Mouse (Mus musculus) neural tube, embryonic 11.5 days (tissue): ENCODE measurements around the gene Tex13b. TPM values are rescaled to one million over a fixed set of nuclear protein-coding genes. Genes with fewer than 3 reads are reported as not detected.

Experiments
- ATAC-seq: fragments of 200-750 bp; cut with Nextera tagmentation; 2 replicates; pipeline ENCODE4 v1.8.0; 2017; ENCODE audit warnings: moderate number of reproducible peaks, mild to moderate bottlenecking, moderate TSS enrichment, moderate library complexity; ENCODE audit not compliant: insufficient read depth, low FRiP score, low TSS enrichment
- DNase-seq: peaks from one replicate; pipeline ENCODE4 v3.0.0-alpha.2; 2015; ENCODE audit warnings: low spot score
- H3K27ac ChIP-seq: fragments of 300-500 bp; sonication (generic); 2 replicates; pipeline ENCODE4 v1.5.1; 2014; ENCODE audit warnings: low read depth, mild to moderate bottlenecking, low read length
- H3K27me3 ChIP-seq: fragments of 300-500 bp; sonication (generic); 2 replicates; pipeline ENCODE4 v1.6.1; 2014; ENCODE audit warnings: mild to moderate bottlenecking, low read length, mixed read lengths; ENCODE audit not compliant: control insufficient read depth, insufficient read depth
- H3K36me3 ChIP-seq: fragments of 300-500 bp; sonication (generic); 2 replicates; pipeline ENCODE4 v1.6.1; 2014; ENCODE audit warnings: mild to moderate bottlenecking, low read length, moderate library complexity, mixed read lengths; ENCODE audit not compliant: control insufficient read depth, insufficient read depth
- H3K4me1 ChIP-seq: fragments of 300-500 bp; sonication (generic); 2 replicates; pipeline ENCODE4 v1.6.1; 2014; ENCODE audit warnings: low read length, mixed read lengths; ENCODE audit not compliant: control insufficient read depth, insufficient read depth
- H3K4me2 ChIP-seq: fragments of 300-500 bp; sonication (generic); 2 replicates; pipeline ENCODE4 v1.6.1; 2014; ENCODE audit warnings: low read depth, mild to moderate bottlenecking, moderate library complexity
- H3K4me3 ChIP-seq: fragments of 300-500 bp; sonication (generic); 2 replicates; pipeline ENCODE4 v1.5.1; 2014; ENCODE audit warnings: low read depth, low read length
- H3K9ac ChIP-seq: fragments of 300-500 bp; sonication (generic); 2 replicates; pipeline ENCODE4 v1.6.1; 2014; ENCODE audit warnings: mild to moderate bottlenecking, low read length
- H3K9me3 ChIP-seq: fragments of 300-500 bp; sonication (generic); 2 replicates; pipeline ENCODE4 v1.6.1; 2016; ENCODE audit warnings: low read length; ENCODE audit not compliant: control insufficient read depth
- WGBS: fragments of 180-500 bp; shearing (Covaris S2); extraction: QIAGEN DNeasy Blood & Tissue Kit; methylation state at CpG from one replicate; pipeline ENCODE4 v1.1.7; 2014; 5-methylcytosine and 5-hydroxymethylcytosine counted together
- polyA plus RNA-seq: library from polyadenylated mRNA; unstranded; fragments of >200 nt; fragmentation: Nextera tagmentation; extraction: Ambion mirVana; gene quantifications from 2 replicates; pipeline ENCODE4 v1.2.1, GENCODE M21; 2014

The Tex13b gene
- polyA plus RNA-seq, 1 experiment from 2014 or later, result not detected

- H3K9me3 ChIP-seq, result no peaks in the 10 kb centered on the region
These were observed 9.1 kb upstream of the Tex13b start for GRCm38 (mm10) chrX:140822295-140822694.

DNA sequence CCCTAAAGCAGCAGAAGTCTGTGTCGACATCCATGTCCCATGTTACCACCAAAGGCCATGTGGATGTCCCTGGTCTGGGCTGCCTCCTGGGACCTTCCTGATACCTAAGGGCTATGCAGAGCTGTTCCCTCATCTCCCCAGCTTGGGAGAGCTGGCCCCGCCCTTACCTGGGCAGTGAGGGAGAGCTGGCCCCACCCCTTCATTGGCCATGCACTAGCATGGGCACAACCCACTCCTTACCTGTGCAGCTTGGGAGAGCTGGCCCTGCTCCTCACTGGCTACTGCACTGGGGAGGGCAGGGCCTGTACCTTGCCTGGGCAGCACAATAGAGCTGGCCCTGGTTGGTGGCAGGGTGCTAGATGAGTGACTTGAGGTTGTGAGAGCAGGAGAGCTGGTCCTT lies 7.9 kb downstream of the Tex13b start:
- H3K9me3 ChIP-seq, result no peaks in the 10 kb centered on the region
- no peaks in the 10 kb centered on the region for H3K36me3 ChIP-seq
- H3K4me3 ChIP-seq, result no peak overlapping the region
- H3K27me3 ChIP-seq, result no peaks in the 10 kb centered on the region
- no peak overlapping the region for H3K4me2 ChIP-seq
- no peak overlapping the region for H3K27ac ChIP-seq
- no peak for ATAC-seq
- H3K4me1 ChIP-seq, result no peaks in the 10 kb centered on the region
- DNase-seq, result no peak
- 82% methylated on average over 2 of the region's 2 CpGs for WGBS
- H3K9ac ChIP-seq, result no peak overlapping the region

More at GRCm38 (mm10) chrX:140822295-140822694, 9.1 kb upstream of the Tex13b start:
- DNase-seq, result no peak
- H3K4me1 ChIP-seq, result no peaks in the 10 kb centered on the region
- H3K4me2 ChIP-seq, result no peak overlapping the region
- no peaks in the 10 kb centered on the region for H3K27me3 ChIP-seq
- H3K9ac ChIP-seq, result no peak overlapping the region
- H3K27ac ChIP-seq, result no peak overlapping the region
- 86% methylated on average over 17 of the region's 17 CpGs for WGBS
- ATAC-seq, result no peak
- no peaks in the 10 kb centered on the region for H3K36me3 ChIP-seq
- H3K4me3 ChIP-seq, result no peak overlapping the region

GRCm38 (mm10) chrX:140769794-140770193 lies 43.4 kb downstream of the Tex13b start:
- Histone ChIP-seq H3K27me3 (no peaks in the 10 kb centered on the region), H3K4me1 (no peaks in the 10 kb centered on the region), H3K27ac (no peak overlapping the region), H3K36me3 (no peaks in the 10 kb centered on the region), H3K9me3 (no peaks in the 10 kb centered on the region), H3K4me2 (no peak overlapping the region), H3K4me3 (no peak overlapping the region), H3K9ac (no peak overlapping the region)
- no peak for DNase-seq
- WGBS, result 69% methylated on average over 1 of the region's 1 CpGs
- no peak for ATAC-seq

Other genes with a start within 250 kb of the Tex13b start
- 145 and 153 TPM in 2 replicates for gene Tsc22d3, start 212.8 kb downstream of the Tex13b start, polyA plus RNA-seq
- 3.8 and 6.6 TPM in 2 replicates for gene Mid2, start 148.8 kb downstream of the Tex13b start, polyA plus RNA-seq
- 0.11 TPM in 1 of 2 replicates, not detected in the other for gene Vsig1, start 94.2 kb upstream of the Tex13b start, polyA plus RNA-seq
- 54.2 and 55.5 TPM in 2 replicates for gene Psmd10, start 143.3 kb upstream of the Tex13b start, polyA plus RNA-seq
- 17.3 and 19.0 TPM in 2 replicates for gene Atg4a, start 143.5 kb upstream of the Tex13b start, polyA plus RNA-seq